Mouse (Mus musculus): ENCODE results near the gene Rtcb. TPM values are rescaled to one million over a fixed set of nuclear protein-coding genes. Genes with fewer than 3 reads are reported as not detected.

The Rtcb gene
- total RNA-seq (2021), result 100 to 1,000 TPM; 105 TPM

GRCm38 (mm10) chr10:85957464-85957950, at the start of gene Rtcb:
Gene Rtcb (minus strand): TSS chr10:85957823.
- intact Hi-C loops (cut with DNase I), result no loop called here

GRCm38 (mm10) chr10:86006455-86006854, 48.8 kb upstream of the Rtcb start:
- intact Hi-C loops (cut with DNase I), result no loop called here
- DNase-seq (ENCODE audit: extremely low spot score in 1 of 2, low spot score in 2 of 2), result no peak

More at GRCm38 (mm10) chr10:85957464-85957950, at the start of gene Rtcb:
- peak; percentile 97 for DNase-seq (ENCODE audit: extremely low spot score in 1 of 2, low spot score in 2 of 2)

GRCm38 (mm10) chr10:86000447-86000846, 42.8 kb upstream of the Rtcb start:
- no peak for DNase-seq (ENCODE audit: extremely low spot score in 1 of 2, low spot score in 2 of 2)
- intact Hi-C loops (cut with DNase I), result no loop called here

GRCm38 (mm10) chr10:85994543-85995104, 37.0 kb upstream of the Rtcb start:
- DNase-seq (ENCODE audit: extremely low spot score in 1 of 2, low spot score in 2 of 2), result no peak
- intact Hi-C loops (cut with DNase I), result no loop called here

- DNase-seq (ENCODE audit: extremely low spot score in 1 of 2, low spot score in 2 of 2), result no peak
- intact Hi-C loops (cut with DNase I), result no loop called here
Measured at GRCm38 (mm10) chr10:85993836-85994235, 36.2 kb upstream of the Rtcb start.

GRCm38 (mm10) chr10:85992412-85992811, 34.8 kb upstream of the Rtcb start:
- no peak for DNase-seq (ENCODE audit: extremely low spot score in 1 of 2, low spot score in 2 of 2)
- intact Hi-C loops (cut with DNase I), result no loop called here

- intact Hi-C loops (cut with DNase I), result no loop called here
- no peak for DNase-seq (ENCODE audit: extremely low spot score in 1 of 2, low spot score in 2 of 2)
Measured at GRCm38 (mm10) chr10:85989412-85990115, 31.9 kb upstream of the Rtcb start.

GRCm38 (mm10) chr10:85972915-85973314, 15.3 kb upstream of the Rtcb start:
- intact Hi-C loops (cut with DNase I), result no loop called here
- peak; percentile 31 to 42 for DNase-seq (ENCODE audit: extremely low spot score in 1 of 2, low spot score in 2 of 2)

GRCm38 (mm10) chr10:85971826-85972225, 14.2 kb upstream of the Rtcb start:
- intact Hi-C loops (cut with DNase I), result no loop called here
- DNase-seq (ENCODE audit: extremely low spot score in 1 of 2, low spot score in 2 of 2), result no peak

GRCm38 (mm10) chr10:85969894-85970620, 12.4 kb upstream of the Rtcb start:
- DNase-seq (ENCODE audit: extremely low spot score in 1 of 2, low spot score in 2 of 2), result no peak
- intact Hi-C loops (cut with DNase I), result loop anchor here (5.0 kb wide), 2 partner anchors 332 to 492 kb away; partner anchors contain the start of gene Timp3

GRCm38 (mm10) chr10:85968731-85969130, 11.1 kb upstream of the Rtcb start:
- intact Hi-C loops (cut with DNase I), result loop anchor here (5.0 kb wide), 2 partner anchors 334 to 494 kb away; partner anchors contain the start of gene Timp3
- DNase-seq (ENCODE audit: extremely low spot score in 1 of 2, low spot score in 2 of 2), result no peak

GRCm38 (mm10) chr10:85968157-85968634, 10.6 kb upstream of the Rtcb start:
- intact Hi-C loops (cut with DNase I), result loop anchor here (5.0 kb wide), 2 partner anchors 334 to 494 kb away; partner anchors contain the start of gene Timp3
- DNase-seq (ENCODE audit: extremely low spot score in 1 of 2, low spot score in 2 of 2), result peak; percentile 80 to 84

GRCm38 (mm10) chr10:85967411-85968156, 10.0 kb upstream of the Rtcb start:
- intact Hi-C loops (cut with DNase I), result loop anchor here (5.0 kb wide), 2 partner anchors 335 to 495 kb away; partner anchors contain the start of gene Timp3

GRCm38 (mm10) chr10:85966476-85966875, 8.9 kb upstream of the Rtcb start:
- intact Hi-C loops (cut with DNase I), result loop anchor here (5.0 kb wide), 2 partner anchors 336 to 496 kb away; partner anchors contain the start of gene Timp3
- DNase-seq (ENCODE audit: extremely low spot score in 1 of 2, low spot score in 2 of 2), result no peak

More at GRCm38 (mm10) chr10:85967411-85968156, 10.0 kb upstream of the Rtcb start:
- DNase-seq (ENCODE audit: extremely low spot score in 1 of 2, low spot score in 2 of 2), result no peak

- intact Hi-C loops (cut with DNase I), result no loop called here
- no peak for DNase-seq (ENCODE audit: extremely low spot score in 1 of 2, low spot score in 2 of 2)
Measured at GRCm38 (mm10) chr10:85964316-85964715, 6.7 kb upstream of the Rtcb start.

- intact Hi-C loops (cut with DNase I), result no loop called here
- no peak for DNase-seq (ENCODE audit: extremely low spot score in 1 of 2, low spot score in 2 of 2)
Measured at GRCm38 (mm10) chr10:85962897-85963296, 5.3 kb upstream of the Rtcb start.

- intact Hi-C loops (cut with DNase I), result no loop called here
- DNase-seq (ENCODE audit: extremely low spot score in 1 of 2, low spot score in 2 of 2), result no peak
Measured at GRCm38 (mm10) chr10:85956871-85957419, 678 bp downstream of the Rtcb start.

GRCm38 (mm10) chr10:85954429-85954828, 3.2 kb downstream of the Rtcb start:
- DNase-seq (ENCODE audit: extremely low spot score in 1 of 2, low spot score in 2 of 2), result no peak
- intact Hi-C loops (cut with DNase I), result loop anchor here (5.0 kb wide), 1 partner anchor 748 kb away; no protein-coding TSS in a partner anchor

Data from left cerebral cortex, postnatal 10 days (tissue).